Mouse (Mus musculus) ovary, postnatal 14 days (tissue): ENCODE data around the gene Cdk5rap3.

ENCODE experiments used
- DNase-seq: peaks from one replicate; pipeline ENCODE4 v3.0.0; 2022; ENCODE audit warnings: low spot score

The Cdk5rap3 gene

GRCm38 (mm10) chr11:96916044-96916884 lies at the start of gene Cdk5rap3:
Gene Cdk5rap3 (minus strand): TSS chr11:96916496.
- DNase-seq, result peak; percentile 99

- DNase-seq, result peak; percentile 81
Observed at GRCm38 (mm10) chr11:96963580-96963979, 47.3 kb upstream of the Cdk5rap3 start.

- DNase-seq, result no peak
Observed at GRCm38 (mm10) chr11:96957061-96957805, 40.9 kb upstream of the Cdk5rap3 start.

- DNase-seq, result no peak
Observed at GRCm38 (mm10) chr11:96956009-96956724, 39.9 kb upstream of the Cdk5rap3 start.

- no peak for DNase-seq
Observed at GRCm38 (mm10) chr11:96955094-96955493, 38.8 kb upstream of the Cdk5rap3 start.

GRCm38 (mm10) chr11:96952896-96953295 lies 36.6 kb upstream of the Cdk5rap3 start:
- no peak for DNase-seq

- DNase-seq, result no peak
Observed at GRCm38 (mm10) chr11:96952426-96952825, 36.1 kb upstream of the Cdk5rap3 start.

GRCm38 (mm10) chr11:96950767-96951166 lies 34.5 kb upstream of the Cdk5rap3 start:
- DNase-seq, result no peak

- DNase-seq, result no peak
Observed at GRCm38 (mm10) chr11:96947849-96948248, 31.6 kb upstream of the Cdk5rap3 start.

- DNase-seq, result no peak
Observed at GRCm38 (mm10) chr11:96946498-96946897, 30.2 kb upstream of the Cdk5rap3 start.

- DNase-seq, result no peak
Observed at GRCm38 (mm10) chr11:96944844-96945580, 28.7 kb upstream of the Cdk5rap3 start.

GRCm38 (mm10) chr11:96943746-96944304 lies 27.5 kb upstream of the Cdk5rap3 start, which contains the start of gene Pnpo:
Gene Pnpo (minus strand): TSS chr11:96943986.
- peak; percentile 73 for DNase-seq

- no peak for DNase-seq
Observed at GRCm38 (mm10) chr11:96941989-96942590, 25.8 kb upstream of the Cdk5rap3 start.

- no peak for DNase-seq
Observed at GRCm38 (mm10) chr11:96940578-96941465, 24.5 kb upstream of the Cdk5rap3 start.

GRCm38 (mm10) chr11:96938426-96938800 lies 22.1 kb upstream of the Cdk5rap3 start:
- no peak for DNase-seq

- peak; percentile 67 for DNase-seq
Observed at GRCm38 (mm10) chr11:96937549-96938425, 21.5 kb upstream of the Cdk5rap3 start.

- DNase-seq, result no peak
Observed at GRCm38 (mm10) chr11:96935872-96936650, 19.8 kb upstream of the Cdk5rap3 start.

- no peak for DNase-seq
Observed at GRCm38 (mm10) chr11:96934921-96935356, 18.6 kb upstream of the Cdk5rap3 start.
